Mouse (Mus musculus): Measurements from ENCODE around the gene Cd47.

GRCm38 (mm10) chr16:49814419-49814818, 14.1 kb downstream of the Cd47 start:
- no peak for TF ChIP-seq MYC (IDR thresholded peaks at IDR 0.05; ENCODE audit: low read depth, low read length)
- TF ChIP-seq CTCF (conservative IDR thresholded peaks at IDR 0.05 in 1 of 2, IDR thresholded peaks at IDR 0.05 in 1 of 2; ENCODE audit: low read depth in 2 of 2, low read length in 2 of 2), result no peak
- no peak for TF ChIP-seq POLR2A (IDR thresholded peaks at IDR 0.05; ENCODE audit: low read depth, low read length)
- TF ChIP-seq MXI1 (IDR thresholded peaks at IDR 0.05; ENCODE audit: low read depth, low read length), result no peak
- no peak for TF ChIP-seq JUND (conservative IDR thresholded peaks at IDR 0.05; ENCODE audit: low read depth, low read length)
- TF ChIP-seq SMC3 (IDR thresholded peaks at IDR 0.05; ENCODE audit: low read depth, low read length), result no peak
- no peak for TF ChIP-seq MAFK (IDR thresholded peaks at IDR 0.05; ENCODE audit: insufficient replicate concordance, low read length)
- no peak for TF ChIP-seq SIN3A (IDR thresholded peaks at IDR 0.05; ENCODE audit: low read length)
- TF ChIP-seq TBP (conservative IDR thresholded peaks at IDR 0.05; ENCODE audit: low read depth, low read length), result no peak
- no peak for TF ChIP-seq CHD2 (IDR thresholded peaks at IDR 0.05; ENCODE audit: low read length)
